Mouse (Mus musculus): ENCODE results near the gene Fam160a2.
"Not testable (repeated sequence)": the region's sequence is repeated elsewhere in the genome, so short reads cannot be mapped to it uniquely, and the experiment has no call there.

Gene Fam160a2

DNA sequence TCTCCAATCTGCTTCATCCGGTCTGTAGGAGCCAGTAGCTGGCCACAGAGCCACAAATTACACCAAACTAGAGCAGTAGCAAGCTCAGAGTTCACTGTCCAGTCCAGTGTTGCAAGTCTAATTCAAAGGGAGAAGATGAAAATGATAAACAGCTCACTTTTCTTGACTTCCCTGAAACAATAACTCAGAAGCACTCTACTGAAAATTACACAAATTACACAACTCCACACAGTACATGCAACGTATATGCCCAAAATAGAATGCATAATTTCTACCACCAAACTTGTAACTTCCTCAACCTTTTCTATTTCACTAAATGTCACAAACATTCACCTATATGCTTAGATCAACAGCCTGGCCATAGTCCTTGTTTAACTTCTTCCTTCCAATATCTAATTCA lies 9.6 kb downstream of the Fam160a2 start:
- no peak for DNase-seq

DNA sequence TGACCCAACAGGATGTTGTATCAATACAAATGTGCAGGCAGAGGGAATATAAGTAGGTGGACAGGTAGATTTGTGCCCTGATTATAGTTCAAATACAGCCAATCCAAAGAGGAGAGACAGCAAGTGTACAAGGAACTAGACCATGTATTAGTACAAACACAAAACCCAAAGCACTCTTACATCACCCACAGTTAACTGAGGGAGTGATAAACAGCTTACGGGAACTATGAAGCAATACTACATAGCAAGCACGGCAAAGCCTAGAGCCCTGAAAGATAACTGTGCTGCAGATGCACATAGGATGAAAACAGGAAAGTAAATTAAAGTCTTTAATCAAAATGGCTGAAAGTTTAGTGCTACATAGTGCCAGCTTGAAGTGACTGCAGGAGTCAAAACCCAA lies 12.2 kb downstream of the Fam160a2 start:
- DNase-seq: no peak

DNA sequence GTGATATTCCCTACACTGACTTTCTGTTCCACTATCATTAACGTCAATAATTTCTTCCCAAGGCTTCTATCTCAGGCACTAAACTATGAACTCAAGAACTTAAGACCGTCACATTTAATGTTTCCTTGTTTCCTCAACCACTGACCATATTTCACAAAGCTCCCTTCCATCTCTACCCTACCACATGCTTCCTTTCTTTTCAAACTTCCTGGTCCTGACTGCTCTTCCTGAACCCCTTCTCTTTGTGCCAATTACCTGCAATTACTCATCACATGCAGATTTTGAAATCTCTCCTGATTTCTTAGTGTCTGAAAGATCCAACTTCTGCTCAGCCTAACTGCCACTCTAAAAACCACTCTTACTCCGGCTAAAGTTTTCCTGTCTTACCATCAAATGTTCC lies 19.5 kb downstream of the Fam160a2 start:
- DNase-seq: no peak

DNA sequence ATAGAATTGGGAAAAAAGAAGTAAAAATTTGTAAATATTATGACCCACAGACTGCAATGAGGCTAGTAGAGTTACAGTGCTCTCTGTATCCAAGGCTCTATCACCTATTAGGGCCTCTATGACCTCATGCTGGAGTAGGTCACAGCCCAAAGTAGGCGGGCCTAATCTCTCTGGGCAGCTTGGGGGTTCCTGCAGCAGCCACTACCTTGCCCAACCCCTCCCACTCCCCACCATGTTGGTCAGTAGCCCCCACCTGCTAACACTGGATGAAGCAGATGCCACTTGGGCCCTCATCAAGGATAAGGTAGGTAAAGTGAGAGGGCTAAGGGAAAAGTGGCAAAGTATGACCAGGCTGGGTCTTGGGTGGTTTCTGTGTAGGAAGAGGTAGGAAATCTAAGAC lies 25.0 kb downstream of the Fam160a2 start, which contains the start of gene Gm5901:
Gene Gm5901 (plus strand): TSS at position 173 of the 400 bp plus-strand sequence.
- no peak for DNase-seq

DNA sequence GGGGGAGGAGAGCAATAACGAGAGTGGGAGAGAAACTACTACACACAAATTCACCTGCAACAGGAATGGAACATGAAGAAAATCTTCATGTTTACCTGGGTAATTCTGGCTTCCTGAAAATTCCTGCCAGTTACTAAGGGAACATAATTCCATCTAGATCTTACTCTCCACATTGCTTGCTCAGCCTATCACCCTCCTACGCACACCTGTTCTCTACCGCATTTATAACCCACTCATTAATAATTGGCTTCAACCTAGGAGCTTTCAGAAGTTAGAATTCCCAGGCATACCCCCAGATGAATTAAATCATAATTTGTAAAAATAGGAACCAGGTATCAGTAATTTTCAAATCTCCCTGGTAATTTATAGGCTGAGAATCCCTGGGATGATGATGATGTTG lies 25.9 kb downstream of the Fam160a2 start:
- no peak for DNase-seq

DNA sequence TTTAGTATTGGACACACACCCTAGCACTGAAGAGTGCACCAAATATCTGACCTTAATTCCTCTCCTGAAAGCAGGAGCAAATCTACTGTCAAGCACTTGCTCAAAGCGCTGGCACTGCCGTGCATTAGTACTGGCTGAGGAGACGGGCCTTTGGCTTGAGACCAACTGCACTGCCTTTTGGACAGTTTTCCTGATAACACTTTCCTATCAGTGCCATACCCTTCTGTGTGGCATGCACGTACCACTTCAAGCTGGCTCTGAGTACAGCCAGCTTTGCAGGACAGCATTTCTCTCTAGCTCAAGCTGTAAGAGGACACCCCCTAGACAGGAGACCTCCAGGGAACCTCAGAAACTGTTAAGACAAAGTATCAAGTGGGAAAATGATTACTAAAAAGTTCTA lies 26.3 kb downstream of the Fam160a2 start:
- DNase-seq: peak in 1 of 2 experiments; percentile 20

DNA sequence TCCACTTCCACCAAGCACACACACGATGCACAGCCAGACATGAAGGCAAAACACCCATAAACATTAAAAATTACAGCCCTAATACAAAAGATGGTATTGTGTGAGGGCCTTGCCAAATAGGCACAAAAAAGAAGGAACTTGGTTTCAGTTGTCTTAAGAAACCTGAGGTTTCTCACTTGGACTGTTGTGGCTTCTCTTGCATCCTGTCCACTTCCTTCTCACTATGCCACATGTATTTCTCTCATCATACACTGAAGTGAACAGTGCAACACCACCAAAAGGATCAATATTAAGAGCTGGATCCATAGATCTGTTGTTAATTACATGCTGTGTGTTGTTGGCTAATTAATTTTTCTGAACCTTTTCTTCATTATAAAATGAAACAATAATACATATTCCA lies 26.9 kb downstream of the Fam160a2 start:
- no peak for DNase-seq

DNA sequence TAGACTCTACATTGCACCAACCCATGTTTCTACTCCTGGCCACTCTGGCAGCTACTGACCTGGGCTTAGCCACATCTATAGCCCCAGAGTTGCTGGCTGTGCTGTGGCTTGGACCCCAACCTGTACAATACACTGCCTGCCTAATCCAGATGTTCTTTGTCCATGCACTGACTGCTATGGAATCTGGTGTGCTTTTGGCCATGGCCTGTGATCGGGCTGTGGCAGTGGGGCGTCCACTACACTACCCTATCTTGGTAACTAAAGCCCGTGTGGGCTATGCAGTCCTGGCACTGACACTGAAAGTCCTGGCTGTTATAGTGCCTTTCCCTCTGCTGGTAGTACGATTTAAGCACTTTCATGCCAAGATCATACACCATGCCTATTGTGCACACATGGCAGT lies 31.3 kb downstream of the Fam160a2 start:
- no peak for DNase-seq

DNA sequence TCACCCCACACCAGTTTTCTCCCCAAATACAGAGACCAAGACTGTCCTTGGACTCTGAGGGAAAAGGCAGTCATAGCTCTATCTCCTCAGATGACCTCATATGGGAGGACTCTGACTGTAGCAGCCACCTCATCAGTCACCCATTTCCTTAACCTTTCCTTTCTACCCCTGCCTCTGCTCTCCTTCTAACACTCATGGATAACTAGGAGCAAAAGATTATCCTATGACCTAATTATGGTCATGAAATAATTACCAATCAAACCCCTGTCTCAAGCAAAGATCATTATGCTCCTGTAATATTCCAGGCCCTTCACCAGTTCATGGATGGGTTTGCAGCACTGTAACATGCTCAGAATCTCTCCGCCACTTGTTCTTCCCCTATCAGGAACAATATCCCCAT lies 31.9 kb downstream of the Fam160a2 start, which contains the start of gene Olfr692:
Gene Olfr692 (plus strand): TSS at position 301 of the 400 bp plus-strand sequence.
- no peak for DNase-seq

DNA sequence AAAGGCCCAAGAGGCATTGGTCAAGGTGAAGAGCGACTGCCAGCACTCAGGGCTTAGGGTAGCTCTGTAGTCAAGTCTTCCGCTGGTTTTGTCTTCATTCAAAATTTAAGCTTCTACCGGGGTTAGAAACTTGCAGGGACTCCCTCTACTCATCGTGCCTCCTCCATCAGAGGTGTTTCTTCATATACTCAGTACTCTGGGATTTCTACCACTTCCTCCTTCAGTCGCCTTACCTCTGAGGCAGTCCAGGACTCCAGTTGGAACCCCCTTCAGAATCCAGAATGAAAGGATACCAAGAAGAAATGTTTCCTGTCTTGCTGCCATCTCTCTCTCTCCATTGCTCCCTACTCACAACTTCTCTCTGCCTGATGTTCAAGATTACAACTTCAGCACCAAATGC lies 32.6 kb downstream of the Fam160a2 start:
- DNase-seq: no peak

DNA sequence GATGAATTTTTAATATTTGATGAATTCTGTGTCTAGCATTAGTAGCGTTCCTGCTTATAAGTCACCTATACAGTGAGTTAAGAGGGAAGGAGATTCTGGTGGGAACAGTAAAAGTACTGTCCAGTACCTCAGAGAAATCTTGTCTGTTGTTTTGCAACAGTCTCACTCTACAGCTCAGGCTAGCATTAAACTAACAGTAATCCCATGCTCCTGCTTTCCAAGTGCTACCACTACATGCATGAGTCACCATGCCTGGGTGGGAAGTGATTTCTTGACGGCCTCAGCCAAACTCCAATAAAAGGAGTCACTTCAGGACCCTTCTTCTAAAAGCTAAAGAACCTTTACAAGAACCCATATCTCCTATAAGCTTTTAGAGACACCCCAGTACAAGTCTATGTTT lies 38.1 kb downstream of the Fam160a2 start:
- DNase-seq: no peak

DNA sequence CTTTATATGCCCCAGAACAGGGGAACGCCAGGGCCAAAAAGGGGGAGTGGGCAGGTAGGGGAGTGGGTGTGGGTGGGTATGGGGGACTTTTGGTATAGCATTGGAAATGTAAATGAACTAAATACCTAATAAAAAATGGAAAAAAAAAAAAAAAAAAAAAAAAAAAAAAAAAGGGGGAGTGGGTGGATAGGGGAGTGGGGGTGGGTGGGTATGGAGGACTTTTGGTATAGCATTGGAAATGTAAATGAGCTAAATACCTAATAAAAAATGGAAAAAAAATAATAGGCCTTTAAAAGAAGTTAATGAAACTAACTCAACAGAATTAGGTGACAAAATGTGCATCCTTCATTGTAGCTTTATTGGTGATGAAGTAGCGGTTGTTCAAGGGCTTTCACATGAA lies 43.4 kb downstream of the Fam160a2 start:
- DNase-seq: not testable (repeated sequence)

DNA sequence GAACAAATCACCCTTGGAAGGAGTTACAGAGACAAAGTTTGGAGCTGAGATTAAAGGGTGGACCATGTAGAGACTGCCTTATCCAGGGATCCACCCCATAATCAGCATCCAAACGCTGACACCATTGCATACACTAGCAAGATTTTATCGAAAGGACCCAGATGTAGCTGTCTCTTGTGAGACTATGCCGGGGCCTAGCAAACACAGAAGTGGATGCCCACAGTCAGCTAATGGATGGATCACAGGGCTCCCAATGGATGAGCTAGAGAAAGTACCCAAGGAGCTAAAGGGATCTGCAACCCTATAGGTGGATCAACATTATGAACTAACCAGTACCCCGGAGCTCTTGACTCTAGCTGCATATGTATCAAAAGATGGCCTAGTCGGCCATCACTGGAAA lies 43.8 kb downstream of the Fam160a2 start:
- DNase-seq: not testable (repeated sequence)

DNA sequence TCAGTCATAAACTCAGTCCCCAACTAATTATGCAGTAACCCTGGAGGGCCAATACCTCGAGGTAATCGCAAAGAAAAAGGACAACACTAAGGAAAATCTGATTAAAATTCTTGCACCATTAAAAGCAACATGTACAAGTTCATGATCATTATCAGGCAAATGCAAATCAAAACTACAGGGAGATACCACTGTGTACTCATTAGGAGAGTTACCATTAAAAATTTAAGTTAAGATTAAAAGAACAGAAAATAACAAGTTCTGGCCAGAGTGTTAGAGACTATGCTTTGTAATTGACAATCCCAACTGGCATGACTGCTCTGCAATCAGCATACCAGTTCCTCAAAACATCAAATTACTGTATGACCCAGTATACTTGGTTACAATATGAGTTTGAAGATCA lies 57.1 kb downstream of the Fam160a2 start:
- no peak for DNase-seq

DNA sequence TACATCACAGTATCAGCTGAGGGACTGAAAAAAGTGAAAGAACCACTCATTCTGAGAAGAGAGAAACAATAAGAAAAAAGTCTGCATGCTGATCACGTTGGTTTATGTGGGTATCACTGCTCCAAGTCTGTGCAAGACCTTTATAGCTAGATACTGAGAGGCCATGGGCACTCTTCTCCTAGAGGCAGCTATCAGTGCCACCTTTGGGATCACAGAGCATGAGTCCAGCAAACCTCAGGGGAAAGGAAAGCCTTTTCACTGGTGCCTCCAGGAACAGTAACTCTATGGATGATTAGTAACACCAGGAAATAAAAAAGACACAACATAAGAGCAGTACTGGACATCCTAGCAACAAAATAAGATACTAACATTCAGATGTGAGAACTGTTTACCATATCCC lies 57.7 kb downstream of the Fam160a2 start, which contains the start of gene Olfr691:
Gene Olfr691 (minus strand): TSS at position 101 of the 400 bp plus-strand sequence.
- no peak for DNase-seq

DNA sequence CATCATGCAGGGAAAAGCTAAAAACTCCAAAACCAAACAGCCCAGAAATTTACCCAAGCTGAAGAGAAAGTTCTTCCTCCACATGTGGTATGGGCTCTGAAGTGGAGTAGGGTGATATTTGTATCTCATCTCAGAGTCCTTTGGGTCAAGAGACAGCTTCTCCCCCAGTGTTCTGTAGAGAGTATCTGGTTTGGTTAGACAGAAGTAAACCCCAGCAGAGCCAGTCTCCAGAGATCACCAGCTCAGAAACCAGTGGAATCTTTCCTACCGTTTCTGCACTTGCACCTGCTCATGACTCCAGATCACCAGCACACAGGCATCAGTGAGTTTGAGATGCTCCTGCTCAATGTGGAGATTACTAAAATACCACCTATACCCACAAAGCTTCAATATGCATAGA lies 65.8 kb downstream of the Fam160a2 start, which contains the start of gene Olfr690:
Gene Olfr690 (minus strand): TSS at position 101 of the 400 bp plus-strand sequence.
- no peak for DNase-seq

DNA sequence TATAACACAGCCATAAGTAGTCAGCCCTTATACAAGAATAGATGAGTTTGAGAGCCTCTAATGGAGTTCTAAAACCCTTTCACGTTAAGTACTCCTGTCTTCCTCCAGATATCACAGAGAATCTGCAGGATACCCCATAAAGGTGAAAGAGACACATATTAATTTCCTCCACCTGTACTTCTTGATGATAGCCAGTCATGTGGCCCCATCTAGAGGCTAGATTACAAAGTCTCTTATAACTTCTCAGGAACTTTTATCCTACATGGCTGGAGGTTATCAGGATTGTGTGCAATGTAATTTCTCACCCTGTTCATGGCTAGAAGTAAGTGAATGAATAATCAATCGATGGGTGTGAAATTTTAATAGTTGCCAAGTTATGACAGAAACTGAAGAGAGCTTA lies 74.6 kb downstream of the Fam160a2 start:
- no peak for DNase-seq

Data from cerebellum, postnatal 36 days (tissue).